Comparison of ENCODE assay signal across 14 mouse cellular contexts in genomic region chr1:181416841-181417240, GRCm38 (mm10).
"Had no signal": no experiment of that assay in that cellular context is flagged by ENCODE, and none has a peak within 500 bp of the region (broad histone marks: within the 10 kb centered on the region; RNA-seq: fewer than 3 reads in every experiment).

No protein-coding gene starts in this region.

- H3K9ac ChIP-seq: limb, embryonic 15.5 days; liver, embryonic 12.5 days; lung, embryonic 14.5 days; midbrain, embryonic 15.5 days; neural tube, embryonic 13.5 days had no signal

- DNase-seq: kidney, postnatal 36 days; layer of hippocampus, adult 9-11 months; layer of hippocampus, postnatal 36 days; lung, embryonic 14.5 days; lung, postnatal 10 days; lung, postnatal 4 days; thymus, adult 18-20 months; thymus, postnatal 14 days had no signal

- H3K4me1 ChIP-seq: liver, embryonic 12.5 days had no signal

- H3K27me3 ChIP-seq: limb, embryonic 15.5 days; midbrain, embryonic 15.5 days; neural tube, embryonic 13.5 days had no signal

- H3K36me3 ChIP-seq: limb, embryonic 15.5 days; liver, embryonic 12.5 days; midbrain, embryonic 10.5 days; midbrain, embryonic 15.5 days; neural tube, embryonic 13.5 days had no signal

- H3K27ac ChIP-seq: kidney, postnatal 0 days; limb, embryonic 15.5 days; liver, embryonic 12.5 days; midbrain, embryonic 10.5 days; midbrain, embryonic 15.5 days; neural tube, embryonic 13.5 days had no signal

- H3K4me2 ChIP-seq: limb, embryonic 15.5 days; liver, embryonic 12.5 days; lung, embryonic 14.5 days; midbrain, embryonic 15.5 days; neural tube, embryonic 13.5 days had no signal

- ATAC-seq: liver, embryonic 12.5 days; midbrain, embryonic 15.5 days had no signal

- H3K4me3 ChIP-seq: limb, embryonic 15.5 days; liver, embryonic 12.5 days; midbrain, embryonic 10.5 days; midbrain, embryonic 15.5 days; neural tube, embryonic 13.5 days had no signal

- H3K9me3 ChIP-seq: limb, embryonic 15.5 days; liver, embryonic 12.5 days; midbrain, embryonic 10.5 days; midbrain, embryonic 15.5 days; neural tube, embryonic 13.5 days had no signal
